Mouse (Mus musculus) liver, embryonic 14.5 days (tissue): ENCODE results near the gene Ppil1.

ENCODE experiments used
- CTCF ChIP-seq: IDR thresholded peaks from 2 replicates; pipeline ENCODE4 v1.5.1; 2016; ENCODE audit warnings: antibody characterized with exemption, low read depth, control low read depth
- EP300 ChIP-seq: IDR thresholded peaks from 2 replicates; pipeline ENCODE4 v1.6.1; 2016; ENCODE audit warnings: antibody characterized with exemption, low read depth

DNA sequence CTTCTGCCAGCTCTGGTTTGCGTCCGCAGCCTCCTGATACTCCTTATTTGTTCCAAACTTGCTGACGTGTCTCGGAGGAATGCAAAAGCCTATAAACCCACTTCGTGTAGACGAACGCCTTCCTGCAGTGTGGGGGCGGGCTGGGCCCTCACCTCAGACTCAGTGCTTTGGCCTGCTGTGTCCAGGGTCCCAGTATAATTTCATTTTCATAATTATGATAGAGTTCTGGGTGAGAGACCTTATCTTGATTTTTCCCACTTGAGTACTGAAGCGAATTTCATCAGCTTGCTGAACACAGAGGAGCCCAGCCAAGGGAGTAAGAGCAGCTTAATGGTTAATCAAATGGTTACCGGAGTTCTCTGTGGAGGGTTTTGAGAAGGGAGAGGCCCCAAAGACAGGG lies 33.3 kb upstream of the Ppil1 start:
- TF ChIP-seq CTCF (no peak), EP300 (no peak)
